Mouse (Mus musculus) erythroid progenitor cell, adult 5-6 weeks (primary cell): ENCODE data around the gene Hoxc5. TPM values are rescaled to one million over a fixed set of nuclear protein-coding genes. Genes with fewer than 3 reads are reported as not detected.

Experiments
- ATAC-seq: replicated peaks from 2 replicates; pipeline ENCODE4 v1.8.0; 2016; ENCODE audit warnings: moderate number of reproducible peaks, mild to moderate bottlenecking, moderate TSS enrichment, inconsistent platforms; ENCODE audit not compliant: poor library complexity, low FRiP score, severe bottlenecking
- total RNA-seq, 2 experiments: library from RNA; stranded (forward) in 1 of 2; stranded (reverse) in 1 of 2; fragments of 150-400 nt in 1 of 2; fragments of 186-747, 209-891 nt in 1 of 2; gene quantifications; 2 replicates each; pipeline versions ENCODE4 v1.2.3 to v1.2.4; 2015 to 2017; ENCODE audit warnings: low replicate concordance in 2 of 2

Hoxc5 gene
- total RNA-seq, 2 experiments from 2014 or later, result not detected

GRCm38 (mm10) chr15:102981379-102982288 is 14.4 kb downstream of the Hoxc5 start:
- no peak for ATAC-seq

DNA sequence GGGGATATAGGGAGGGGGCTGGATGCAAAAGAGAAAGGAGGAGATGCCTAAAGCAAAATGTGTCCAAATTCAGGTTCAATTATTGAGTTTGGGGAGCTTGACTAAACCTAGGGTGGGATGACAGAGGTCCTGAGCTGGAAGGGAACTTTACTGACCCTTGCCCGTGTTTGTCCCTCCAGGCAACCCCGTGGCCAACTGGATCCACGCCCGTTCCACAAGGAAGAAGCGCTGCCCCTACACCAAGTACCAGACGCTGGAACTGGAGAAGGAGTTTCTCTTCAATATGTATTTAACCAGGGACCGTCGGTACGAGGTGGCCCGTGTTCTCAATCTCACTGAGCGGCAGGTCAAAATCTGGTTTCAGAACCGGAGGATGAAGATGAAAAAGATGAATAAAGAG is 16.5 kb downstream of the Hoxc5 start:
- ATAC-seq, result no peak

DNA sequence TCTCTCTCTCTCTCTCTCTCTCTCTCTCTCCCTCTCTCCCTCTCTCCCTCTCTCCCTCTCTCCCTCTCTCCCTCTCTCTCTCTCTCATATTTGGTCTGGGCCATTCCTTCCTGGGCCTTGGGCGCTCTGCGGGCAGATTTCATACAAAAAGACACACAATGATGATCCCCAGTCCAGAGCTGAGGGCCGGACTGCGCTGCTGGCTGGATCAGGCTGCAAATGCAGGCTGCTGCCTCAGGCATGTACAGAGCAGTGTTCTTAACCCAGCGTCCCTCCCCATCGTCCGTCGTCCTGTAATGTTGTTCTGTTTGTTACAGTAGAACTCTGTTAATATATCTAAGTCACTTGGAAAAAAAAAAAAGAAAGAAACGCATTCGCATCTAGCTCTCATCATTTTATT is 17.3 kb downstream of the Hoxc5 start:
- ATAC-seq, result no peak

- ATAC-seq, result no peak
Measured at GRCm38 (mm10) chr15:102984925-102985324, 17.7 kb downstream of the Hoxc5 start.

- ATAC-seq, result 0 out of 2 replicates have a peak, but pooled peaks have one; percentile 61
Measured at GRCm38 (mm10) chr15:102987124-102987833, 20.0 kb downstream of the Hoxc5 start.

- no peak for ATAC-seq
Measured at GRCm38 (mm10) chr15:102988078-102988477, 20.8 kb downstream of the Hoxc5 start.

GRCm38 (mm10) chr15:102990461-102991397 is 23.5 kb downstream of the Hoxc5 start, which contains the start of gene Hoxc8:
TSS of gene Hoxc8 (plus strand) at chr15:102990607.
- no peak for ATAC-seq

DNA sequence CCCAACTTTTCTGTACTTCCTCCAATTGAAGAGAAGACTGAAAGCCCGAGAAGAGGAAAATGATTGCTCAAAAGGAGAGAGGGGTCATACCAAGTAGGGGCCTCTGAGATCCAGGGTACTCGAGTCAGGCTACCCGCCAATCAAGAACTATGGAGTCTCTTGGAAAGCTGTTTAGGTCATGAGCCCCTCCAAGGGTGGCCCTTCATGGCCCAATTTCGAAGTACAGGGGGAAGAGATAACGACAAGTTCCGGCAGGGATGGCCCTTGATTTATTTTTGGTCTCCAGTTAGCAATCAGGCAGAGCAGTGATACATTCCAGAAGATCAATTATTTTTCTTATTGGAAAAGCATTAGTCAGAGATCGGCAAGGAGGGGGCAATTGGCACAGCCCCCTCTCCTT is 24.5 kb downstream of the Hoxc5 start:
- no peak for ATAC-seq

- ATAC-seq, result no peak
Measured at GRCm38 (mm10) chr15:102992206-102992605, 25.0 kb downstream of the Hoxc5 start.

DNA sequence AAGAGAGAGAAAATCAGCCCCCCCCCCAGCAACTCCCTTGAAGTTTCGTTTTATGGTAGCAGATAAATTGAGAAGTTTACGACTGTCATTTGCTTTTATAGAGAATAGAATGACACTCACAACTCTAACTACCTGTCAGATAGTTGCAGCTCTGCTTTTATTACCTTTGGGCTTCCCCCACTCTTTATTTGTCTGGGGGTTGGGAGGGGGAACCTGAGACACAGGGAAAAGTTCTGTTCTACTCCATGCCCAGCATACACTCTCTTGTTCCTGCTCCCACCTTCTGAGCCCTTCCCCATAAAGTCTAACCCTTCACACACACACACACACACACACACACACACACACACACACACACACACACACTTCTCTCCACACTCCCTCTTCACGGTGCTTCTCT is 25.6 kb downstream of the Hoxc5 start:
- ATAC-seq, result no peak

GRCm38 (mm10) chr15:102996548-102996947 is 29.3 kb downstream of the Hoxc5 start:
- ATAC-seq, result no peak

DNA sequence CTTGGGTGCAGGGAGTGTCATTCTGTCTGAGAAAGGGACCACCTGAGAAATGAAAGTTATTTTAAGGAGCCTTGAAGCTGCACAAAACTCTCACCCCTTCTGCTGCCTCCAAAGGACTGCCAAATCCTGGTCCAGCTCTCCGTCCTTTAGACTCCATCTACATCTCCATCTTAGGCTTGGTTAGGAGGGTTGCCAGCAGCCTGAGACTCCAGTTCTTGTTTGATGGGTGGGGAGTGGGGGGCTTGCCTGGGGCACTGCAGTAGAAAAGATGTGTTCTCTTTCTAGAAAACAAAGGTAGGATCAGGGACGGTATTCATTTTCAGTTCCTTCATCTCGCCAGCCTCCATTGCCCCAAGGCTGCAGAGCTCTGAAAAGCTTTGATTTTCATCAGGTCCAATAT is 30.2 kb downstream of the Hoxc5 start:
- ATAC-seq, result no peak

GRCm38 (mm10) chr15:102997939-102998355 is 30.7 kb downstream of the Hoxc5 start, which contains the start of gene Hoxc6:
TSS of gene Hoxc6 (plus strand) at chr15:102998257.
- no peak for ATAC-seq

DNA sequence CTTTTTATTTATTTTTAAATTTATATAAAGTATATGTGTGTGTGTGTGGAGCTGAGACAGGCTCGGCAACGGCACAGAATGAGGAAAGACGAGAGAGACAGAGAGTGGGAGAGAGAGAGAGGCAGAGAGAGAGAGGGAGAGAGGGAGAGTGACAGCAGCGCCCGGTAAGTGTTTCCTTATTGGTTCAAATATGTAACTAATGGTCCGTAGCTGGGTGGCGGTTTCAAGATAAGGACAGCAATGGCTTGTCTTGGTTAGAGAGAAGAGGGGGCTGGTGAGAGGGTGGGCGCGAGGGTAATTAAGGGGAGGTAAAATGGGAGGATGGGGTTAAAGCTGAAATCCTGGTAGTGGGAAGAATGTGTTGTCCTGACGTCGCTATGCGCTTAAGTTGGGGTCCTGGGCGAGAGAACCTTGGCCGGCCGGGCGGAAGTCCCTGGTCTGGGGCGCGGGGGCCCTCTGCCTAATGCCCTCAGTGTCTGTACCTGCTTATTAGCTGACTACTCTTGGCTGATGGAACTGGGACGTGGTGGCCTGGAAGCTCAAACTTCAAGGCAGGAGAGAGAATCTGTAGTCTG is 31.5 kb downstream of the Hoxc5 start:
- no peak for ATAC-seq

DNA sequence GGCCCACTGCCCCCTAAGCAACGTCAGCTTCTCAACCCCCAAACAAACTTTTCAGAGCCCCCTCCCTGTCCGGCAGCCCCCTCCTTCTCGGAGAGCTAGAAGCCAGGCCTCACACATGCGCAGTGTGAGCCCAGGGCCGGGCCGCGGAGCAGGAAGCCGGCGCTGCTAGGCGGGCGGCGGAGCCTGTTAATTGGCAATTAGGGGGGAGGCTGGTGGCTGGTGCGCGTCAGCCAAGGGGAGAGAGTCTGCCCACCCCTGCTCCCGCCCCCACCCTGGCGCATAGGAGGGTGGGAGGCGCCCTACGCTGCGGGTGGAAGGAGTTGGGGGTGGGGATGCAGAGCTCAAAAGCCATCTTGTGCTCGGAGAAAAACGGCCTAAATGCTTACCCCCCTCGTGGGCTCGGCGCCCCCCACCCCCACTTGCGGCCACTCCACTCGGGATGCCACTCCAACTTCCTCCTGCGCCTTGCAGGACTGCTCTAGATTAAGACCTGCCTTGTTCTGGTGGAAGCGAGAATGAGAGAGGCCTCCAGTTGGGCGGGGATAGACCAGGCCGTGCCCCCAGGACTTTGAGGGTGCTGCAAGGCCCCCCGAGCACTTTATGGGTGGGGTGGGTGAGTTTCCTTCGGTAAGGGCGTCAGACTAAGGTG is 32.1 kb downstream of the Hoxc5 start:
- no peak for ATAC-seq

DNA sequence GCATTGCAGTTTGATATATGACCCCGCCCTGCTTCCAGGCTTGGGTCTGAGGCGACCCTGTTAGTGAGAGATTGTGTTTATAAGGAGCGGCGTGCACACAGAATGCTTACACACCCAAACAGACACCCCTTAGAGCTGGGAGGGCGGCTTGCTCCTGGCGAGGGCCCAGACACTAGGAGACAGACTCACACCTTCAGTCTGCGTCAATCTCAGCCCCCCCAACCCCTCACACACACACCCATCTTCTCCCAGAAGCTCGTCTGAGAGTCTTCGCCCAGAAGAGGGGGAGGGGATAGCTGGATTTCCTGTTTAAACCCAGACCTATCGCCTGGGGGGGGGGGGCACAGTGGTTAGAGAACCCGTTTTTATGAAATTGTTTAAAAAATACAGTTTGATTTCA is 32.7 kb downstream of the Hoxc5 start:
- ATAC-seq, result no peak

GRCm38 (mm10) chr15:103000501-103000901 is 33.3 kb downstream of the Hoxc5 start:
- ATAC-seq, result no peak

GRCm38 (mm10) chr15:103001370-103001769 is 34.1 kb downstream of the Hoxc5 start:
- ATAC-seq, result no peak

DNA sequence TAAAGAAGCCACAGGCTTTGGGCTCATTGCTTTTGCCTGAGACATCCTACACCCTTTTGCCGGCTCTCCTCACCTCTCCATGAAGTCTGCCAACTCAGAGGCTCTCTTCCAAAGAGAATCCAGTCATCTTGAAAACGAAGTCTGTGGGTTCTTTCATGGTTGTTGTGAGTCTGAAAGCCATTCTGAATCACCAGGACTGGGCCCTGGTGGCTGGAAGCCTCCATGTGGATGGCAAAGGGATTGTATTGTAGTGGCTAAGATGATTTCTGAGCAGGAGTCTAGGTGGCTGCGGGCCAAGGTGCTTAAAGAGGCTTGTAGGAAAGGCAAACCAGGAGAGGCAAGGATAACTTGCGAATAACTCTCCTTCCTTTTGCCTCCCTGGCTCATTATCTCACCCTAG is 34.9 kb downstream of the Hoxc5 start:
- ATAC-seq, result no peak
